In the genomic region with DNA sequence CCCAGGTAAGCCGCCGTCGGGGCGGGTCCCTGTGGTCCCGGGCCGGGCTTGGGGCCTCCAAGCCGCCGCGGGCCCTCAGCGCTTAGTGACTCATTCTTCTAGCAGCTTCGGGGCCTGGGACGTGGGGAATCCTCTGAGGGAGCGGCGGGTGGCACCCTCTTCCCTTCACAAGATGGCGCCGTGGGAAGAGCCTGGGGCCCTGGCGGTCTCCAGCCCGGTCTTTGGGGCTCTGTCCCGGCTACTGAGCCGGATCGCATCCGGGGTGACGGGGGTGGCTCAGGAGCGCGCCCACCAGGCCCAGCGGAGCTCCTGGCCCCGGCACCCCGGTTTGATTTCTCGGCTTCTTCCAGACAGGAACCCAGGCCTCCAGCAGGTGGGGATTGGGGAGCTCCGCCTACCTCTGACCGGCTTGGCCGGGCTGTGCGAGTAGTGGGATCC, we compare ENCODE assay signal across 8 mouse cellular contexts. TPM values are rescaled to one million over a fixed set of nuclear protein-coding genes. Genes with fewer than 3 reads are reported as not detected.
DNase-seq lines count a peak whose midpoint lies in the region; ATAC-seq and TF ChIP-seq lines count a peak whose summit lies in the region.

No protein-coding gene starts in this region.

- peak overlapping the region; percentile 97 for H3K27ac ChIP-seq in gastrocnemius, adult 2 months

- peak overlapping the region; percentile 83 for H3K4me3 ChIP-seq in gastrocnemius, adult 2 months

- ATAC-seq in inflammation-experienced regulatory T-cells, adult 6 months = peak; percentile 16
- ATAC-seq in megakaryocyte, adult 5-6 weeks (ENCODE audit: poor library complexity, severe bottlenecking) = peak; percentile 43

- intact Hi-C loops in gastrocnemius, adult 2 months (cut with DNase I) = loop anchor here (2.0 kb wide), 1 partner anchor 87 kb away; a partner anchor contains a TSS

- DNase-seq in gastrocnemius, adult 18-20 months (ENCODE audit: low spot score) = peak; percentile 33
- no peak for DNase-seq in gastrocnemius, postnatal 25 days
- DNase-seq in cerebellum, postnatal 10 days = peak; percentile 62 to 65
- DNase-seq in gastrocnemius, adult 2 months = peak; percentile 60
- DNase-seq in left cerebral cortex, adult 8-10 months (ENCODE audit: low spot score in 2 of 2) = peak; percentile 39 to 49
- peak; percentile 65 to 72 for DNase-seq in right cerebral cortex, postnatal 10 days (ENCODE audit: low spot score in 2 of 2)

- TF ChIP-seq CTCF in gastrocnemius, adult 2 months (IDR thresholded peaks at IDR 0.05) = peak; percentile 18; the same call in 1 of the 2 replicates

RNA-seq across cellular contexts. Expression of a gene that starts 0.6 kb away (rescaled TPM):
- total RNA-seq in gastrocnemius, adult 18-20 months (2021) = 10 to 100 TPM; 49.5 to 52.4 TPM
- 10 to 100 TPM; 38.3 to 39.7 TPM for total RNA-seq in gastrocnemius, postnatal 25 days (2021)
- total RNA-seq in gastrocnemius, adult 2 months (2021) = 10 to 100 TPM; 48.0 to 52.0 TPM
- polyA plus RNA-seq in inflammation-experienced regulatory T-cells, adult 6 months (2017; shearing (Covaris generic)) = 10 to 100 TPM; 14.0 to 19.4 (median 16.6) TPM
- 100 to 1,000 TPM; 114 to 132 (median 121) TPM for total RNA-seq in left cerebral cortex, adult 8-10 months (2022)
- total RNA-seq in megakaryocyte, adult 5-6 weeks (2015) = 77.1 and 81.5 TPM in 2 replicates
- 90.5 and 93.7 TPM in 2 replicates for total RNA-seq in megakaryocyte, adult 5-6 weeks (2017)

RNA-seq across cellular contexts. Expression of a gene that starts 16.5 kb away (rescaled TPM):
- total RNA-seq in gastrocnemius, adult 18-20 months (2021) = under 1 TPM; 0.14 to 0.17 TPM
- total RNA-seq in gastrocnemius, postnatal 25 days (2021) = under 1 TPM; 0.13 to 0.19 TPM
- total RNA-seq in gastrocnemius, adult 2 months (2021) = under 1 TPM; 0.06 to 0.10 TPM
- under 1 TPM in 1 of 3 experiments, not detected in 2; 0.15 TPM for polyA plus RNA-seq in inflammation-experienced regulatory T-cells, adult 6 months (2017; shearing (Covaris generic))
- total RNA-seq in left cerebral cortex, adult 8-10 months (2022) = under 1 TPM; 0.16 to 0.56 (median 0.26) TPM
- total RNA-seq in megakaryocyte, adult 5-6 weeks (2015) = not detected in 2 replicates
- total RNA-seq in megakaryocyte, adult 5-6 weeks (2017) = 0.15 TPM in 1 of 2 replicates, not detected in the other

RNA-seq across cellular contexts. Expression of a gene that starts 59.6 kb away (rescaled TPM):
- total RNA-seq in gastrocnemius, adult 18-20 months (2021) = not detected
- total RNA-seq in gastrocnemius, postnatal 25 days (2021) = not detected
- total RNA-seq in gastrocnemius, adult 2 months (2021) = not detected
- 1 to 10 TPM in 1 of 3 experiments, under 1 TPM in 2; 0.71 to 1.2 (median 0.97) TPM for polyA plus RNA-seq in inflammation-experienced regulatory T-cells, adult 6 months (2017; shearing (Covaris generic))
- under 1 TPM in 1 of 4 experiments, not detected in 3; 0.15 TPM for total RNA-seq in left cerebral cortex, adult 8-10 months (2022)
- not detected in 2 replicates for total RNA-seq in megakaryocyte, adult 5-6 weeks (2015)
- not detected in 2 replicates for total RNA-seq in megakaryocyte, adult 5-6 weeks (2017)
